ENCODE assay signal across 15 mouse cellular contexts in genomic region chr10:18742086-18742485, GRCm38 (mm10). TPM values are rescaled to one million over a fixed set of nuclear protein-coding genes. Genes with fewer than 3 reads are reported as not detected.
DNase-seq lines count a peak whose midpoint lies in the region; ATAC-seq and TF ChIP-seq lines count a peak whose summit lies in the region.
"Had no signal": no experiment of that assay in that cellular context is flagged by ENCODE, and none has a peak within 500 bp of the region (broad histone marks: within the 10 kb centered on the region; RNA-seq: fewer than 3 reads in every experiment).

No protein-coding gene starts in this region.

- H3K4me2 ChIP-seq in limb, embryonic 13.5 days (replicated peaks) = peak overlapping the region; percentile 95; the same call in 1 of the 2 replicates
- peak overlapping the region; percentile 82 for H3K4me2 ChIP-seq in hindbrain, postnatal 0 days (ENCODE audit: low read depth, low read length)

- no peak for ATAC-seq in cerebellum, adult (ENCODE audit: insufficient number of reproducible peaks, low FRiP score, low TSS enrichment)
- no peak for ATAC-seq in limb, embryonic 13.5 days (ENCODE audit: low FRiP score, low read depth)
- ATAC-seq in hindbrain, postnatal 0 days = no peak

- no peak overlapping the region for H3K27ac ChIP-seq in limb, embryonic 13.5 days
- no peak overlapping the region for H3K27ac ChIP-seq in limb, embryonic 10.5 days
- peak overlapping the region; percentile 97 for H3K27ac ChIP-seq in hindbrain, postnatal 0 days
- H3K27ac ChIP-seq: embryonic facial prominence, embryonic 15.5 days had no signal

- no peaks in the 10 kb centered on the region for H3K36me3 ChIP-seq in limb, embryonic 13.5 days
- H3K36me3 ChIP-seq in limb, embryonic 10.5 days = no peaks in the 10 kb centered on the region
- no peaks in the 10 kb centered on the region for H3K36me3 ChIP-seq in hindbrain, postnatal 0 days (ENCODE audit: insufficient read depth, low read length)
- H3K36me3 ChIP-seq: embryonic facial prominence, embryonic 15.5 days had no signal

- no peak for TF ChIP-seq CTCF in hindbrain, postnatal 0 days (IDR thresholded peaks at IDR 0.05; ENCODE audit: low read depth)

- DNase-seq in cerebellum, postnatal 10 days = peak; percentile 20 to 52
- no peak for DNase-seq in limb, embryonic 10.5 days (ENCODE audit: low spot score)
- peak; percentile 51 for DNase-seq in hindbrain, postnatal 0 days (ENCODE audit: low spot score)
- peak; percentile 17 for DNase-seq in retina, postnatal 1 day
- DNase-seq in spleen, postnatal 14 days (ENCODE audit: low spot score in 2 of 2) = no peak
- no peak for DNase-seq in left cerebral cortex, postnatal 14 days (ENCODE audit: low spot score in 2 of 2)
- DNase-seq: B cell, adult 2 months; right cerebral cortex, adult 18-20 months had no signal

- no peak overlapping the region for H3K9ac ChIP-seq in limb, embryonic 13.5 days
- H3K9ac ChIP-seq in hindbrain, postnatal 0 days (replicated peaks; ENCODE audit: low read length) = peak overlapping the region; percentile 86
- H3K9ac ChIP-seq: embryonic facial prominence, embryonic 15.5 days had no signal

- intact Hi-C loops in left cerebral cortex, postnatal 14 days (cut with DNase I) = no loop called here

- 41% methylated on average over 6 of the region's 6 CpGs for WGBS in limb, embryonic 13.5 days
- WGBS in limb, embryonic 10.5 days = 80% methylated on average over 6 of the region's 6 CpGs
- WGBS in hindbrain, postnatal 0 days = 40% methylated on average over 6 of the region's 6 CpGs

- peaks cover 12% of the 10 kb centered on the region; the same call in 1 of the 2 replicates for H3K4me1 ChIP-seq in limb, embryonic 13.5 days
- peaks cover 11% of the 10 kb centered on the region for H3K4me1 ChIP-seq in limb, embryonic 10.5 days
- no peaks in the 10 kb centered on the region for H3K4me1 ChIP-seq in hindbrain, postnatal 0 days (ENCODE audit: insufficient read depth, low read length)

- H3K4me3 ChIP-seq in limb, embryonic 13.5 days = no peak overlapping the region
- no peak overlapping the region for H3K4me3 ChIP-seq in limb, embryonic 10.5 days
- peak overlapping the region; percentile 67 for H3K4me3 ChIP-seq in hindbrain, postnatal 0 days (ENCODE audit: low read length)

- H3K9me3 ChIP-seq in limb, embryonic 13.5 days = no peaks in the 10 kb centered on the region
- no peaks in the 10 kb centered on the region for H3K9me3 ChIP-seq in limb, embryonic 10.5 days (replicated peaks)
- no peaks in the 10 kb centered on the region for H3K9me3 ChIP-seq in hindbrain, postnatal 0 days (ENCODE audit: low read length)
- H3K9me3 ChIP-seq: embryonic facial prominence, embryonic 15.5 days had no signal

- H3K27me3 ChIP-seq in limb, embryonic 13.5 days = peaks cover 36% of the 10 kb centered on the region
- peaks cover 35% of the 10 kb centered on the region for H3K27me3 ChIP-seq in limb, embryonic 10.5 days (ENCODE audit: low read depth, poor library complexity, severe bottlenecking)
- H3K27me3 ChIP-seq in hindbrain, postnatal 0 days (ENCODE audit: insufficient read depth, low read length) = no peaks in the 10 kb centered on the region

RNA-seq across cellular contexts. Expression of gene Arfgef3, which starts 1.7 kb away (rescaled TPM):
- 0.45 and 0.57 TPM in 2 replicates for polyA plus RNA-seq in limb, embryonic 13.5 days (2015; fragmentation: Nextera tagmentation; extraction: Ambion mirVana)
- polyA plus RNA-seq in limb, embryonic 10.5 days (2016; fragmentation: Nextera tagmentation; extraction: Ambion mirVana) = 0.08 and 0.11 TPM in 2 replicates
- 34.5 and 39.0 TPM in 2 replicates for total RNA-seq in hindbrain, postnatal 0 days (2014; rRNA removed)
- polyA plus RNA-seq in hindbrain, postnatal 0 days (2015; fragmentation: Nextera tagmentation; extraction: Ambion mirVana) = 5.3 and 5.6 TPM in 2 replicates
- total RNA-seq in left cerebral cortex, postnatal 14 days (2021) = 100 to 1,000 TPM; 104 to 116 TPM

RNA-seq across cellular contexts. Expression of gene Gm4922, which starts 44.5 kb away (rescaled TPM):
- polyA plus RNA-seq in limb, embryonic 13.5 days (2015; fragmentation: Nextera tagmentation; extraction: Ambion mirVana) = not detected in 2 replicates
- polyA plus RNA-seq in limb, embryonic 10.5 days (2016; fragmentation: Nextera tagmentation; extraction: Ambion mirVana) = not detected in 2 replicates
- total RNA-seq in hindbrain, postnatal 0 days (2014; rRNA removed) = not detected in 2 replicates
- 0.15 and 0.29 TPM in 2 replicates for polyA plus RNA-seq in hindbrain, postnatal 0 days (2015; fragmentation: Nextera tagmentation; extraction: Ambion mirVana)
- not detected for total RNA-seq in left cerebral cortex, postnatal 14 days (2021)
- total RNA-seq: adrenal gland, postnatal 4 days; granulocyte monocyte progenitor cell, adult 5-6 weeks; megakaryocyte, adult 5-6 weeks had no signal
- polyA plus RNA-seq: embryonic facial prominence, embryonic 15.5 days; limb, embryonic 11.5 days had no signal

Comparison
In these comparisons a context has a peak if more than half of its experiments do, and no peak if none do; other contexts are left out.
1. DNase-seq: peak in cerebellum, postnatal 10 days (2 of 2), hindbrain, postnatal 0 days (single experiment) and retina, postnatal 1 day (single experiment); none in limb, embryonic 10.5 days (single experiment), spleen, postnatal 14 days (0 of 2) and left cerebral cortex, postnatal 14 days (0 of 2).